Mouse (Mus musculus): Measurements from ENCODE around the gene Tusc2.
"Not testable (repeated sequence)": the region's sequence is repeated elsewhere in the genome, so short reads cannot be mapped to it uniquely, and the experiment has no call there.

Gene Tusc2

GRCm38 (mm10) chr9:107545199-107545598, 17.9 kb upstream of the Tusc2 start:
- in situ Hi-C loops (cut with MboI): no loop called here

DNA sequence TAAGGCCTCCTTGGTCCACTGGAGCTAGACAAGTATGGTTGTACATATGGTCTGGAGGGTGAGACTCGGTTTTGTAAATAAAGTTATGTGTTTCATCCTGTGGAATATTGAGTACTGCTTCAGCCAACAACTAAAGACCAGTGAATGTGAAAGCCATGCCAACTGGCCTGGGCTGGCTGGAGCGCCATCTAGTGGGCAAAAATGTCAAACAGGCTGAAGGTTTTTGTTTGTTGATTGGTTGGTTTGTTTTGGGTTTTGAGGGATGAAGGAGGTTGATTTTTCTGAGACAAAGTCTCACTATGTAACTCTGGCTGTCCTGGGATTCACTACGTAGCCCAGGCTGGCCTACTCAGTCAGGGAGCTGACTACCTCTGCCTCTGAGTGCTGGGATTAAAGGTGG, 17.5 kb upstream of the Tusc2 start:
- in situ Hi-C loops (cut with MboI): no loop called here

- in situ Hi-C loops (cut with MboI): no loop called here
Observed at GRCm38 (mm10) chr9:107547026-107547425, 16.0 kb upstream of the Tusc2 start, which contains the start of gene Zmynd10. TSS of gene Zmynd10 (plus strand) at chr9:107547298.

DNA sequence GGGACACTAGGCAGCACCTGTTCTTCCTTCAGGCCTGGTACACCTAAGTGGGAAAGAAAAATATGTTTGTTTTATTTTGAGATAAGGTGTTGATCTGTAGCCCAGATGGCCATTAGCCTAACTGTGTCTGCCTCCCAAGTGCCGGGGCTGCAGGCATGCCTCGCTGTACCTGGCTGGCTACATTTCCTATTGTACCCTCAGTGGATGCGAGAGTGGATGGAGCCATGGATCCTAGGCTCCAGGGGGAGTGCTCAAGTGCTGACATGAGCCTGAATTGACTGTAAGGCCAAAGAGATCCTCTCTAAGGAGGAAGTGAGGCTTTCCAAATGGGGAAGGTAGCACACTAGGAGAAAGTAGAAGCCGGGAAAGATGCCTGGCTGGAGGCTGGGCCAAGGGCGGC, 15.1 kb upstream of the Tusc2 start:
- in situ Hi-C loops (cut with MboI): no loop called here

DNA sequence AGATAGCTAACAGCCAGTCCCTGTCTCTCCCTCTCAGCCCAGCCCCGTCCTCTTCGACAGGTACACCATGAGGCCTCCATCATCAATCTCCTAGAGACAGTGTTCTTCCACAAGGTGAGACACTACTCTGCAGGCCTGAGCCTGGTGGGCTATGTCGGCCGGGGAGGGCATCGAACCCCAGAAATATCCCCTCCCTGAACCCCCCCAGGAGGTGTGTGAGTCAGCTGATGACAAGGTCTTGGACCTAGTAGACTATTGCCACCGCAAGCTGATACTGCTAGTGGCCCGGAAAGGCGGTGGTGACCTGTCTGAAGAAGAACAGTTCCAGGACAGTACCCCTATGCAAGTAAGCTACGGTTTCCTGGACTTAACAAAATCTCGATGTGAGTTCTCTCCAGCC, 14.2 kb upstream of the Tusc2 start:
- in situ Hi-C loops (cut with MboI): no loop called here

DNA sequence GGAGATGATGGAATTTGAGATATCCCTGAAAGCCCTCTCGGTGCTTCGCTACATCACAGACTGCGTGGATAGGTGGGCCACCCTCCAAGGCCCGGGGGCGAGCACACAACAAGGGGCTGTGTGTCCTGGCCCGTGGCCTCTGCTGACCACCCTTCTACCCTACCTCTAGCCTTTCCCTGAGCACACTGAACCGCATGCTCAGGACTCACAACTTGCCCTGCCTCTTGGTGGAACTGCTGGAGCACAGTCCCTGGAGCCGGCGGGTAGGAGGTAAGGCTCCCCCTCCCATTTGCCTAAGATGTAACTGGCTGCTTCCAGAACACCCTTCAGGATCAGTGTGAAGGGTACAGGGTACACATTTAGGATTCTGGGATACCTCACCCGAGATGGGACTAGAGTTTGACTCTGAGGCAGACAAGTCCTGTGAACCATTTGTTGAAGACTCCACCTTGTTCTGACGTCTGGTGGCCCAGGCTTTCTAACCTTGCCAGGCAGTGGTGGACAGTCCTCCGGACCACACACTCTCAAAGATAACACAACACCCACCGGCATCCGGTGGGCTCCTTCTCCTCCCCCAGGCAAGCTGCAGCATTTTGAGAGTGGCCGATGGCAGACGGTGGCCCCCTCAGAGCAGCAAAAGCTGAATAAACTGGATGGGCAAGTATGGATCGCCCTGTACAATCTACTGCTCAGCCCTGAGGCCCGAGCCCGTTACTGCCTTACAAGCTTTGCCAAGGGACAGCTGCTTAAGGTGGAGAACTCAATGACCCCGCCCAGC, 13.6 kb upstream of the Tusc2 start:
- in situ Hi-C loops (cut with MboI): no loop called here

- in situ Hi-C loops (cut with MboI): no loop called here
Observed at GRCm38 (mm10) chr9:107550491-107551116, 12.5 kb upstream of the Tusc2 start.

GRCm38 (mm10) chr9:107551117-107551889, 11.8 kb upstream of the Tusc2 start, which contains the start of gene Rassf1:
TSS of gene Rassf1 (plus strand) at chr9:107551555.
- in situ Hi-C loops (cut with MboI): no loop called here

DNA sequence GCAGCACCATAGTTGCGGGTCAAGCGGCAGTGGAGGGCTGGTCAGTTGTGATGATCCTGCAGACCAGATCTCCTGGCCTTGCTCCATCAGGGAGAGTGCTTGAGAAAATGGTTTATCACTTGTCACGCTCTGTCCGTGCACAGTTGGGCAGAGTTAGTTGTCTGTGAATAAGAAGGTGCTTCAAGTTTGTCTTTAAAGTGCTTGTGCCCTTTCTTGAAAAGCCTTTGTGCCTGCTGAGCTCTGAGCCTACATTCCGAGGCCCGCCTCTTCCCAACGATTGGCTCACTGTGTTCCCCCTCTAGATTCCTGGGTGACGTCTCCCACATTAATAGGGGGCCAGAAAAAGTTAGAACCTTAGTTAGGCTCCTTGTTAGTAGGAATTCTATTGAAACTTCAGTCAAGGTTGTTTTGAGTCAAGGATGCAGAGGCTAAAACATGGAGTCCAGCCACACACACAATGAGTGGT, 11.1 kb upstream of the Tusc2 start:
- in situ Hi-C loops (cut with MboI): no loop called here

GRCm38 (mm10) chr9:107552690-107553393, 10.2 kb upstream of the Tusc2 start:
- in situ Hi-C loops (cut with MboI): no loop called here

DNA sequence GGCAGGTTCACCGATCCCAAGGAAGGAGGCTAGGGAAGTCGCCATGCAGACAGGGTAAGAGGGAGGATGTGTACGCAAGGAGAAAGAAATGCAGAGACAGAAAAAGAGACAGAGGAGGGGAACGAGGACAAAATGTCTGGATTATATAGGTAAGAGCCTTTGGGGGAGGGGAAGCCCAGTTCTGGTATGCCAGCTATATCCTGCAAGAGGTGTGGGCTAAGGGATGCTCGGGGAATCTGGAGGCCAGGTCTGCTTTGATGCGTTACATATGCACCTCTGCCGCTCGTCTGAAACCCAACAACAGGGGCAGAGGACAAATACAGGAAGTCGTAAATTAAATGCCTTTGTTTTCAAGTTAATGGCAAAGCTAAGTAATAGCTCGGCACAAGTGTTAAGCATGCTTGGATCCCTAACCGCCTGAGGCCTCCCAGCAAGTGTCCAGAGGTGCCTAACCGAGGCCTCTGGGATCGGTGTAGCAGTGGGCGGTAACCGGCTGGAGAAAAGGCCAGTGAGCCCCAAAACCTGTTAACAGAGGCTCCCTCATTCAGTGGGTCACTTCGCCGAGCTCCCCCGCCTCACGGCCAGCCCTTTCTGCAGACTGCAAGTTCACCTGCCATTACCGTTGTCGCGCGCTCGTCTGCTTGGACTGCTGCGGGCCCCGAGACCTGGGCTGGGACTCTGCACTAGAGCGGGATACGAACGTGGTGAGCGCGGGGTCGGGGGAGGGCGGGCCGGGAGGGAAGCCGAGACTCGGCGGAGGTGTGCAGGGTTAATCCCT, 9.3 kb upstream of the Tusc2 start:
- in situ Hi-C loops (cut with MboI): no loop called here

DNA sequence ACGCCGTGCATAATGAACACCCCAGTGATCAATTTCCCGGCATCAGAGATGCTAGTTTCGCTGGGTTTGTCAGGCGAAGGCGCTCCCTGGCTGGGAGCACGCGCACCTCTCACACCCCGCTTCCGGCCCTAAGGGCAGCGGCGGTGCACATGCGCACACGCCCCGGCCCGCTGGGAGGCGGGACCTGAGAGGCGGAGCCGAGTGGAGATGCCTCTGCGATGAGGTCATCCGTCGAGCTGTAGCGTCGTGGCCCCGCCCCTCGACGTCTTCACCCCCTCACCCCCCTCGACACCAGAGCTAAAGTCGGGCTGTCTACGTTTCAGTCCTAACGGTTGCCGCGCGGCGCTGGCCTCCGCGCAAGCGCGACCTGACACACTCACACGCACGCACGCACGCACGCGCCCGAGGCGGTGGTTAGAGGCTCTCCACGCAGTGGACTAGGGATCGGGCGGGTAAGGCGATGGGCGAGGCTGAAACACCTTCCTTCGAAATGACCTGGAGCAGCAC, 8.7 kb upstream of the Tusc2 start:
- in situ Hi-C loops (cut with MboI): no loop called here

DNA sequence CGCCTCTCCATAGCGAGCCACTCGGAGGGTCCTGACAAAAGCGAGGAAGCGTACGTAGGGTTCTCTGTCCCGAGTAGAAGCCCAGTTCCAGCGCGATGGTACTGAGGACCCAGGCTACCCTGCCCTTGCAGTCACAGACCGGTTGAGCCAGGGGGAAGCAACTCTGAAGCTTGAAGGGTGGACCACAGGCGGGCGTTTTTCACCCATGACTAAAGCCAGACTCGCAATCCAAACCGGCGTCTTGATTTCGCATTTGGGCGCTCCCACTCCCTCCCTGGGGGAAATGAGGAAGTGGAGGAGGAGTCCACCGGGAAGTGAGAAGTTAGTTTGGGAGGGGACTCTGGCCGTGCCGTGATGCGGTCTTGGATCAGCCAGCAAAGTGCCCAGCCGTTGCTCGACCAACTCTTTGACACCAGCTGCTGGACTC, 8.0 kb upstream of the Tusc2 start:
- in situ Hi-C loops (cut with MboI): no loop called here

GRCm38 (mm10) chr9:107555701-107556100, 7.4 kb upstream of the Tusc2 start:
- in situ Hi-C loops (cut with MboI): no loop called here

DNA sequence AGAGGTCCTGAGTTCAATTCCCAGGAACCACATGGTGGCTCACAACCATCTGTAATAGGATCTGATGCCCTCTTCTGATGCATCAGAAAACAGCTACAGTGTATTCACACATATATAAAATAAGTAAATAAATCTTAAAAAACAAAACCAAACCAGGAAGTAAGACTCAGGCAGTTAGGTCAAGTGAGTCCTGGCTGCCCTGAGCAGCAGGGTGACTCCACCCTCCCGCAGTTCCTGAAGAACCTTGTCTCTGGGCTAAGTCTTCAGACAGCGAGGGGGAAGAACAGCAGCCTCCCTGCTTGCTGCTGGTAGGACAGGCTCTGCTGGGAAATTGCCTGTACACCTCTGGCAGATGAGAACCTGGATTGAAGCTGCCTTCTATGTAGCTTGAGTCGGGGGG, 6.7 kb upstream of the Tusc2 start:
- in situ Hi-C loops (cut with MboI): no loop called here

GRCm38 (mm10) chr9:107565556-107565955, 2.5 kb downstream of the Tusc2 start:
- in situ Hi-C loops (cut with MboI): not testable (repeated sequence)

GRCm38 (mm10) chr9:107566041-107566709, 3.1 kb downstream of the Tusc2 start:
- in situ Hi-C loops (cut with MboI): no loop called here

DNA sequence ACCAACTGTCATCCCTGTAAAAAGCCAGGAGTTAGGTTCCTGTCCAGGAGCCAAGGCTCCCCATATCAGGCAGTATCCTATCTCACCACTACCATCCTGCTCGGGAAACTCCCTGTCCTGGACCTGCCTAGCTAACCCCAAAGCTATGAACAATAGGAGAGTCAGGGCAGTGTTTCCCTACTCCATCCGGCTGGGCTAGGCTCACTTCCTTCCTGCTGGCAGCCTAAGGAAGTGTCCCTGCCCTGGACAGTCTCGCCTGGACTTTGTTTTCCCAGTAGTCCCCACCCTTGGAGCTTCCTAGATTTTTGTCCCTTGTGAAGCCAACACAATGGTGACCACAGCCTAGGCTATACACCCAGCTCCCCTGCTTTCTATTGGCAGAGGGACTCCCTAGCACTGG, 3.8 kb downstream of the Tusc2 start:
- in situ Hi-C loops (cut with MboI): no loop called here

DNA sequence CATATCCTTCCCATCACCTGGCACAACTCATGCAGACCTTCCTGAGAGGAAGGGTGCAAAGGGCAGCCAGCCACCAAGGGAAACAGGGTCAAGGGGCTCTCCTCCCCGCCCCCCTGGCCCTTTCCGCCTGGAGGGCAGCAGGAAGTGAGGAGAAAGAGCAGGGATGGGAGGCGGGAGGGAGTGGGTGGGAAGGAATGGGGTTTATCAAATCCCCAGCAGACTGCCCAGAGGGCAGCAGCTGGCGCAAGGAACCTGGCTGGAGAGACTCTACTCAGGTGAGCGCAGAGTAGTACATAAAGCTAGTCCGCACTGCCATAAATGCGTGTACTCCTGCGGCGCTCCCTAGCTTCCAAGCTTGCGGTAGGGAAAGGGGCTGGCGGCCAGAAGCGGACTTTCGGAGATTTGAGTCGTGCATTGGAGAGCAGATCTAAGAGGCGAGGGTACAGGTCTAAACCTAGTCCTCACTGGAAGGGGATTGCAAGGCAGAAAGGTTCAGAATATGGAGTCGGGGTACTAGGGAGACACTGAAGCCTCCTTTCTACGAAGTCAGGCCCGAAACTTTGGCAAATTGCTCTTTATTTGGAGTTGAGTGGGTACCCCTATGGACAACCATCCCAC, 4.8 kb downstream of the Tusc2 start, which contains the start of gene Hyal2:
Gene Hyal2, plus strand, starts transcription at position 244 of the 618 bp plus-strand sequence.
- in situ Hi-C loops (cut with MboI): no loop called here
